Mouse (Mus musculus) cerebellum, adult 11-12 months (tissue): ENCODE results near the gene Gemin8.

ENCODE experiments used
- DNase-seq: peaks from one replicate; pipeline ENCODE4 v3.0.0; 2022

Gemin8 gene

GRCm38 (mm10) chrX:166169892-166170799 is at the start of gene Gemin8:
TSS of gene Gemin8 (plus strand) at chrX:166170454.
- DNase-seq: peak; percentile 93

GRCm38 (mm10) chrX:166147158-166147846 is 23.0 kb upstream of the Gemin8 start:
- DNase-seq: no peak

GRCm38 (mm10) chrX:166162773-166163172 is 7.5 kb upstream of the Gemin8 start:
- DNase-seq: no peak

- DNase-seq: no peak
Measured at GRCm38 (mm10) chrX:166167307-166167706, 2.9 kb upstream of the Gemin8 start.

- no peak for DNase-seq
Measured at GRCm38 (mm10) chrX:166167923-166168322, 2.3 kb upstream of the Gemin8 start.

- DNase-seq: no peak
Measured at GRCm38 (mm10) chrX:166170800-166171738, 815 bp downstream of the Gemin8 start.

GRCm38 (mm10) chrX:166172041-166172440 is 1.8 kb downstream of the Gemin8 start:
- DNase-seq: no peak

- DNase-seq: peak; percentile 21
Measured at GRCm38 (mm10) chrX:166172661-166173060, 2.4 kb downstream of the Gemin8 start.

GRCm38 (mm10) chrX:166173796-166174195 is 3.5 kb downstream of the Gemin8 start:
- peak; percentile 27 for DNase-seq

GRCm38 (mm10) chrX:166177929-166178328 is 7.7 kb downstream of the Gemin8 start:
- no peak for DNase-seq

GRCm38 (mm10) chrX:166183094-166183493 is 12.8 kb downstream of the Gemin8 start:
- DNase-seq: no peak

GRCm38 (mm10) chrX:166185327-166185913 is 15.2 kb downstream of the Gemin8 start:
- no peak for DNase-seq

GRCm38 (mm10) chrX:166187803-166188202 is 17.5 kb downstream of the Gemin8 start:
- no peak for DNase-seq

- DNase-seq: no peak
Measured at GRCm38 (mm10) chrX:166196327-166196726, 26.1 kb downstream of the Gemin8 start.

- no peak for DNase-seq
Measured at GRCm38 (mm10) chrX:166198266-166198665, 28.0 kb downstream of the Gemin8 start.

GRCm38 (mm10) chrX:166199812-166200211 is 29.6 kb downstream of the Gemin8 start:
- no peak for DNase-seq

GRCm38 (mm10) chrX:166214576-166214975 is 44.3 kb downstream of the Gemin8 start:
- no peak for DNase-seq

- no peak for DNase-seq
Measured at GRCm38 (mm10) chrX:166216248-166216647, 46.0 kb downstream of the Gemin8 start.

- DNase-seq: no peak
Measured at GRCm38 (mm10) chrX:166216720-166217119, 46.5 kb downstream of the Gemin8 start.

- no peak for DNase-seq
Measured at GRCm38 (mm10) chrX:166219331-166219730, 49.1 kb downstream of the Gemin8 start.

GRCm38 (mm10) chrX:166226856-166227255 is 56.6 kb downstream of the Gemin8 start:
- no peak for DNase-seq

- DNase-seq: no peak
Measured at GRCm38 (mm10) chrX:166229750-166230149, 59.5 kb downstream of the Gemin8 start.
